Mouse (Mus musculus) kidney, adult 2 months (tissue): ENCODE data around the gene Erc2. TPM values are rescaled to one million over a fixed set of nuclear protein-coding genes. Genes with fewer than 3 reads are reported as not detected.

ENCODE experiments used
- DNase-seq: peaks from one replicate; pipeline ENCODE4 v3.0.0; 2021
- H3K27ac ChIP-seq: fragments of 200-500 bp; 2 replicates; pipeline ENCODE4 v1.5.1; 2012; ENCODE audit warnings: low read depth, low read length, control low read depth, inconsistent platforms; ENCODE audit not compliant: insufficient read depth
- H3K27me3 ChIP-seq: fragments of 200-500 bp; replicated peaks from 2 replicates; pipeline ENCODE4 v1.6.1; 2012; ENCODE audit warnings: mild to moderate bottlenecking, moderate library complexity, low read length, inconsistent platforms; ENCODE audit not compliant: control insufficient read depth, insufficient read depth
- H3K36me3 ChIP-seq: fragments of 200-500 bp; 2 replicates; pipeline ENCODE4 v1.6.1; 2012; ENCODE audit warnings: mild to moderate bottlenecking, moderate library complexity, low read length, inconsistent platforms; ENCODE audit not compliant: control insufficient read depth, insufficient read depth
- H3K4me1 ChIP-seq: fragments of 200-500 bp; 2 replicates; pipeline ENCODE4 v1.6.1; 2011; ENCODE audit warnings: low read length; ENCODE audit not compliant: control insufficient read depth, insufficient read depth
- H3K4me3 ChIP-seq: fragments of 200-500 bp; 2 replicates; pipeline ENCODE4 v1.5.1; 2011; ENCODE audit warnings: mild to moderate bottlenecking, low read depth, low read length, control low read depth; ENCODE audit not compliant: insufficient read depth
- CTCF ChIP-seq: fragments of 200-500 bp; conservative IDR thresholded peaks from 2 replicates; pipeline ENCODE4 v1.5.1; 2011; ENCODE audit warnings: low read depth, mild to moderate bottlenecking, control low read depth, low read length, moderate library complexity, mixed read lengths; ENCODE audit not compliant: insufficient read depth, insufficient read length
- POLR2A ChIP-seq: fragments of 200-500 bp; IDR thresholded peaks from one replicate; pipeline ENCODE4 v1.6.1; 2011; ENCODE audit warnings: low read depth, low read length, control low read depth
- WGBS: fragments of 180-500 bp; shearing (Covaris S2); methylation state at CpG from one replicate; pipeline ENCODE4 v1.1.7; 2018; 5-methylcytosine and 5-hydroxymethylcytosine counted together
- polyA plus RNA-seq: library from polyadenylated mRNA; depleted of rRNA; stranded (reverse); fragments of >200 nt; gene quantifications from 2 replicates; pipeline ENCODE4 v1.2.3, GENCODE M21; 2012

Erc2 gene
- polyA plus RNA-seq, 1 experiment: 6.9 TPM

GRCm38 (mm10) chr14:28505051-28505585 lies 882.9 kb downstream of the Erc2 start:
- DNase-seq: peak; percentile 62
- H3K4me1 ChIP-seq: no peaks in the 10 kb centered on the region
- WGBS: under 1% methylated on average over 22 of the region's 22 CpGs
- H3K27me3 ChIP-seq: no peaks in the 10 kb centered on the region
- H3K27ac ChIP-seq: peak overlapping the region; percentile 33; the same call in 1 of the 2 replicates
- H3K4me3 ChIP-seq: peak overlapping the region; percentile 83
- TF ChIP-seq POLR2A (no peak), CTCF (no peak)
- no peaks in the 10 kb centered on the region for H3K36me3 ChIP-seq

DNA sequence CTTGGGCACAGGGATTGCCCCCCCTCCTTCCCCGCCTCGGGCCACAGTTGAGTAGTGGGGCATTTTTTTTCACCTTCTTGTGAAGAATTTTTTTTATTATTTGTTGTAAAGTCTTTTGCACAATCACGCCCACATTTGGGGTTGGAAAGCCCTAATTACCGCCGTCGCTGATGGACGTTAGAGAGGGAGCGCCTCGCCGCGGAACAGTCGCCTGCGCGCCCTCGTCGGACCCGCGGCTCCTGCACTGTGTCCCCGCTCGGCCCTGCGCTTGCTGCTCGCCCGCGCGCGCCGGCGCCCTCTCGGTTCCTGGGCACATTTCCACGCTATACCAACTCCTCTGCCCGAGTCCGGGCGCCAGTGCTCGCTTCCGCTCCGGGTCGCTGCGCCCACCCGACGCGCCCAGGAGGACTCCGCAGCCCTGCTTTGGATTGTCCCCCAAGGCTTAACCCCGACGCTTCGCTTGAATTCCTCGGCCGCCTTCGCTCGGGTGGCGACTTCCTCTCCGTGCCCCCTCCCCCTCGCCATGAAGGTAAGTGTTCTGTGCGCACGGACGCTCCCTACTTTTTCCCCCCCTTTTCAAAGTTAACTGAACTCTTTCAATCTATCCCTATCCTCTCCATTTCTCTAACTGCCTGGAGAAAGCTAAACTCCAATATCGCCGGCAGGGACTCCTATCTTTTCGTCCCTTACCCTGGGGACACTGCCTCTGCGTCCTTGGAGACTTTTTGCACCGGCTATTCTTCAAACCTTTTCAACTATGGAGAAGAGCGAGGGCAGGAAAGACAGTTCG lies 883.6 kb downstream of the Erc2 start:
- Histone ChIP-seq H3K4me3 (peak overlapping the region; percentile 83), H3K27ac (peak overlapping the region; percentile 17), H3K36me3 (no peaks in the 10 kb centered on the region), H3K27me3 (0 out of 2 replicates have a peak, but pooled peaks cover 1% of the 10 kb centered on the region), H3K4me1 (no peaks in the 10 kb centered on the region)
- DNase-seq: peak; percentile 62
- TF ChIP-seq CTCF: no peak
- TF ChIP-seq POLR2A: no peak
- WGBS: under 1% methylated on average over 62 of the region's 62 CpGs

DNA sequence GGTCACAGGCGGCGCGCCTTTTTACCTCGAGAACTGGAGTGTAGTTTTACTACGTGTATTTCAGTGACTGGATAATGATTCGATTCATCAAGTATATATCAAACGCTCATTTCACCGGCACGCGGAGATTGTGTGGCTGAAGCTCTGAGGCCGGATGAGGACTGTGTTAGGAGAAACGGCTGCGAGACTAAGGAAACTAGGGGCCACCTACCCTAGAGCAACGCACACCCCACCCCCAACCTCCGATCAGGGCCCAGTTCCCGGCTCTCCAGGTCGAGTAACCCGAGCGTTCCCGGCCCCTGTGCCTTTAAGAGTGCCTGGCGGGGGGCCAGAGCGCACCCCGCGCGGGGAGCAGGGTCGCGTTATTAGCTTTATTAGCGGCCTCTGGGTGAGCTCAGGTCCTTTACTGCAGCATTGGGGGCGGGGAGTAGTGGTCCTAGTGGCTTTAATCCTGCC lies 884.2 kb downstream of the Erc2 start:
- Histone ChIP-seq H3K27ac (peak overlapping the region; percentile 33), H3K4me1 (no peaks in the 10 kb centered on the region), H3K27me3 (0 out of 2 replicates have a peak, but pooled peaks cover 1% of the 10 kb centered on the region), H3K4me3 (peak overlapping the region; percentile 83), H3K36me3 (no peaks in the 10 kb centered on the region)
- TF ChIP-seq POLR2A (no peak), CTCF (no peak)
- DNase-seq: peak; percentile 67
- WGBS: under 1% methylated on average over 29 of the region's 29 CpGs

DNA sequence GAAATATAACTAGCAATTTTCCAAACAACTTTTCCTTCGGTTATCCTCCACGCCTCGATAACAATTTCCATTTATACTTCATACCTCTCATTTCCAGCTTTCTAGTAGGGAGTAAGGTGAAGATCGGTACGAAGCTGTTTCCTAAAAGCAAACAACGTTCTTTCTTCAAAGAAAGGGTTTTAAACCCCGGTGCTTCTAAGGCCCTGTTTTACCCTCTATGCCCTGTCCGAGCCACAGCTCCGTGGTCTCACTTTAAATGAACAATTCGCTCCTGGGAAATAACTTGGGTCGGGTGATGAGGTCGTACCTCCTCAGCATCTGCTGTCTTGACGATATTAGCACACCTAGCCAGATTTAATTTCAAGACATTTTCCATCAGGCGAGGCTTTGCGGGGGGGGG lies 884.8 kb downstream of the Erc2 start:
- peak overlapping the region; percentile 83 for H3K4me3 ChIP-seq
- 0 out of 2 replicates have a peak, but pooled peaks cover 1% of the 10 kb centered on the region for H3K27me3 ChIP-seq
- TF ChIP-seq CTCF (no peak), POLR2A (no peak)
- no peaks in the 10 kb centered on the region for H3K4me1 ChIP-seq
- WGBS: 2% methylated on average over 15 of the region's 15 CpGs
- no peaks in the 10 kb centered on the region for H3K36me3 ChIP-seq
- DNase-seq: peak; percentile 14
- no peak overlapping the region for H3K27ac ChIP-seq

- Histone ChIP-seq H3K4me3 (peak overlapping the region; percentile 46), H3K27ac (no peak overlapping the region), H3K27me3 (0 out of 2 replicates have a peak, but pooled peaks cover 1% of the 10 kb centered on the region), H3K36me3 (no peaks in the 10 kb centered on the region), H3K4me1 (no peaks in the 10 kb centered on the region)
- DNase-seq: peak; percentile 80
- TF ChIP-seq CTCF: peak; percentile 76
- no peak for TF ChIP-seq POLR2A
- WGBS: 4% methylated on average over 18 of the region's 18 CpGs
These were observed 885.2 kb downstream of the Erc2 start for GRCm38 (mm10) chr14:28507471-28507870.

GRCm38 (mm10) chr14:28508288-28509258 lies 886.3 kb downstream of the Erc2 start:
- no peak for TF ChIP-seq CTCF
- no peak for TF ChIP-seq POLR2A
- no peaks in the 10 kb centered on the region for H3K4me1 ChIP-seq
- no peak for DNase-seq
- H3K36me3 ChIP-seq: no peaks in the 10 kb centered on the region
- 0 out of 2 replicates have a peak, but pooled peaks cover 1% of the 10 kb centered on the region for H3K27me3 ChIP-seq
- H3K4me3 ChIP-seq: no peak overlapping the region
- 61% methylated on average over 27 of the region's 27 CpGs for WGBS
- no peak overlapping the region for H3K27ac ChIP-seq
